15 mouse cellular contexts compared by ENCODE assay signal in genomic region chr17:11858772-11859405, GRCm38 (mm10).
"Had no signal": no experiment of that assay in that cellular context is flagged by ENCODE, and none has a peak within 500 bp of the region (broad histone marks: within the 10 kb centered on the region; RNA-seq: fewer than 3 reads in every experiment).

No protein-coding gene starts in this region.

- H3K4me1 ChIP-seq: midbrain, embryonic 10.5 days; midbrain, embryonic 12.5 days; neural tube, embryonic 12.5 days; stomach, embryonic 15.5 days had no signal

- H3K4me3 ChIP-seq: midbrain, embryonic 10.5 days; midbrain, embryonic 12.5 days; myocyte; neural tube, embryonic 12.5 days; stomach, embryonic 15.5 days had no signal

- H3K27me3 ChIP-seq: midbrain, embryonic 12.5 days; neural tube, embryonic 12.5 days; stomach, embryonic 15.5 days had no signal

- DNase-seq: lung, embryonic 14.5 days; lung, postnatal 10 days; lung, postnatal 4 days; midbrain, embryonic 14.5 days; right cerebral cortex, postnatal 14 days; thymus, adult 2 months; thymus, postnatal 25 days; thymus, postnatal 4 days had no signal

- H3K27ac ChIP-seq: midbrain, embryonic 10.5 days; midbrain, embryonic 12.5 days; neural tube, embryonic 12.5 days; stomach, embryonic 15.5 days; stomach, postnatal 0 days had no signal

- ATAC-seq: midbrain, embryonic 16.5 days had no signal

- H3K36me3 ChIP-seq: midbrain, embryonic 10.5 days; midbrain, embryonic 12.5 days; neural tube, embryonic 12.5 days; stomach, embryonic 15.5 days had no signal

- H3K4me2 ChIP-seq: lung, embryonic 14.5 days; midbrain, embryonic 12.5 days; neural tube, embryonic 12.5 days; stomach, embryonic 15.5 days had no signal

- H3K9me3 ChIP-seq: midbrain, embryonic 12.5 days; neural tube, embryonic 12.5 days; stomach, embryonic 15.5 days had no signal

- H3K9ac ChIP-seq: lung, embryonic 14.5 days; midbrain, embryonic 12.5 days; neural tube, embryonic 12.5 days; stomach, embryonic 15.5 days had no signal
